Mouse (Mus musculus) left cerebral cortex, postnatal 25 days (tissue): Measurements from ENCODE around the gene Hoxc6. TPM values are rescaled to one million over a fixed set of nuclear protein-coding genes. Genes with fewer than 3 reads are reported as not detected.
A peak's percentile ranks its signal among the peaks of the same experiment; 100 is the strongest.

Experiments used
- DNase-seq, 2 experiments: peaks; one replicate each; pipeline ENCODE4 v3.0.0; 2022; ENCODE audit warnings: low spot score in 2 of 2, mixed read lengths in 1 of 2
- intact Hi-C: fragments of 180-260 bp; cut with DNase I; formaldehyde crosslinking; loops from one replicate; pipeline ENCODE4 v1.15.1; 2025
- total RNA-seq, 2 experiments: library from RNA; stranded (reverse); gene quantifications; 2 replicates each; pipeline ENCODE4 v1.2.3; 2021

The Hoxc6 gene
- total RNA-seq, 2 experiments from 2014 or later: not detected

DNA sequence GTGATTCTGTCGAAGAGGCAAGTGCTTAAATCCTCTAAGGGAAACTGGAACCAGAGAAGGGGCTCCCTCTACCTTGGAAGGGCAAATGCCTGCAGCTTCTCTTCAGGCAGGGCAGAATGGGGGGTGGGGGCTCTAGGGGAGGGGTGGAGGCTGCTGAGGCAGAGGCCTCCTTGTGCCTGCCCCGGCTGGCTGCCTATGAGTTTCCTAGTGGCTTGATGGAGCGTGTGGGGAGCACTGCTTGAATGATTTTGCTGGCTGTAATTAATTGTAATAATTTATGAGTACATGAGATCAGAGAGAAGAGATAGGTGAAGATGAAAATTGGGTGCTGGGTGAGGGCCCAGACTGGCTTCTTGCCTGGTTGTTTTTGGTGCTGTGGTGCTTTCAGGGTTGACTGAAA is 13.1 kb upstream of the Hoxc6 start:
- intact Hi-C loops: loop anchor here (10.0 kb wide), 1 partner anchor 290 kb away; no protein-coding TSS in a partner anchor
- DNase-seq: no peak

DNA sequence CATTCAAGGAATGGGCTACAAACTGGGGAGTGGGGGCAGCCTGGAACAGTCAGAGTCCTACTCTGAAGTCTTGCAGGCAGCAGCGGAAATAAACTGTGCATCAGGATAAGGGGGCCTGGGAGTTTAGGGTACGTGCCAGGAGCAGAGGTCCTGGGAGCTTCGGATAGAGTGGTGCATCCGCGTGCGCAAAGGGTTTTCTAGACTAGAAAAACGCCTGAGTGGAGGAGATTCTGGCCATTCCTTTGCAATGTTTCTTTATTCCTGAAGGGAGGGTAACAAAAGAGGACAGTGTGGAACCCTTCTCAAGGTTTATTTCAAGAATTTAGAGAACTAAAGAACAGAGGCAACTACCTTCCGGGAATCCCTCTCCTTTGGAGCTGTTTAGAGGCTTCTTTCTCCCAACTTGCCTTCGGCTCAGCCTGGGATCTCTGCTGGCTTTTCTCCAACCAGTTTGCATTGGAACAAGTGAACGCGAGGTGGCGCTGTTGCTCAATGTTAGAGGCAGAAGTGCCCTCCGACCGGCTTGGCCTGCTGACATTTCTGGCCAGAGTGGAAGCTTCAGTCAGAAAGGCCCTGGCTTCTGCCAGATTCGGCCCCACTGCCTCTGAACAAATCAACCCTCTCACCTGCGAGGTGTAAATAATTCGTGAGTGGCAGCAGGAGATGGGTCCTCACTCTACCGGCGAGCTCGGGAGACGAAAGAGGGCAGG is 10.8 kb upstream of the Hoxc6 start:
- intact Hi-C loops: loop anchor here (2.0 to 10.0 kb wide), 2 partner anchors 186 to 292 kb away; no protein-coding TSS in a partner anchor

DNA sequence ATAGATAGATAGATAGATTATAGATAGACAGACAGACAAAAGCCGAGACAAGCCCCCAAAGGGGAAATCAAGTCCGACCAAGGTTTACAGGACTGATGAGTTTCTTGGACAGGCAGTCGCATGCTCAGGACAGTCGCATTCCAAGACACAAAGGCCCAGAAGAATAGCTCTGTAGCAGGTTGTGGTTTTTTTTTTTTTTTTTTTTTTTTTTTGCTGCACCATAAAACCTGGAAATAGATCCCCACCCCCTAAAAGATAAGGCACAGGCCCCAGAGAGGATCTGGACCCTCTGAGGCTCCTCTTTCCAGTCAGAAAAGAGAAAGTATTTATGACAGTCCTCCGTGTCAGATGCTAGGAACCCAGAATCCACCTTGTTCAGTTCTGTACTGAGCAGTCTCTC is 10.0 kb upstream of the Hoxc6 start:
- DNase-seq: no peak
- intact Hi-C loops: loop anchor here (10.0 kb wide), 1 partner anchor 293 kb away; no protein-coding TSS in a partner anchor

More for the DNA sequence above, 10.8 kb upstream of the Hoxc6 start:
- DNase-seq: peak; percentile 78 to 82

DNA sequence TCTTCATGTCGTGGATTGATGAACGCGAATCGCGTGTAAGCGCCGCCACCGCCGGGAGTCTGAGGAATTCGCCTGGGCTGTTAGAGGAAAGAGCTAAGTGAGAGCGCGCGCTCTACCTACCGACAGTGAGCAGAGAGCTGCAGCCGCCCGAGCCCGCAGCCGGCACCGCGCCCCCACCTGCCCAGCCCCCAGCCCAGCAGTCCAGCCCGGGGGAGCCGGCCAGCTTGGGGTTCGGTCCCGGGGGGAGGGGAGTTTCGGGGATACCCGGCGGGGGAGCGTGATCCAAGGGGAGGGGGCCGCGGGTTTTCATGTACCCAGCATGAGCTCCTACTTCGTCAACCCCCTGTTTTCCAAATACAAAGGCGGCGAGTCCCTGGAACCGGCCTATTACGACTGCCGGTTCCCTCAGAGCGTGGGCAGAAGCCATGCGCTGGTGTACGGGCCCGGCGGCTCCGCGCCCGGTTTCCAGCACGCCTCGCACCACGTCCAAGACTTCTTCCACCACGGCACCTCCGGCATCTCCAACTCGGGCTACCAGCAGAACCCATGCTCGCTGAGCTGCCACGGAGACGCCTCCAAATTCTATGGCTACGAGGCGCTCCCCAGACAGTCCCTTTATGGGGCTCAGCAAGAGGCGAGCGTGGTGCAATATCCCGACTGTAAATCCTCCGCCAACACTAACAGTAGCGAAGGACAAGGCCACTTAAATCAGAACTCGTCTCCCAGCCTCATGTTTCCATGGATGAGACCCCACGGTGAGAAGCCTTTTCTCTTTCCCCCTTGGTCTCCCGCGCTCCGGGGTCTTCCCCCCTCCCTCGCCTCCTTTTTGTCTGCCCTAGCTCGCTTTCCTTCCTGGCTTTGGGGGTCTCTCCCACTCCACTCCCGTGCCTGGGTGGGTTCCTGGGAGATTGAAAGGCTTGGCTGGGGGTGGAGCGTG is 7.3 kb upstream of the Hoxc6 start, which contains the start of gene Hoxc8:
Gene Hoxc8, plus strand, starts transcription at position 147 of the 937 bp plus-strand sequence.
- no peak for DNase-seq
- intact Hi-C loops: no loop called here

GRCm38 (mm10) chr15:102991782-102992181 is 6.3 kb upstream of the Hoxc6 start:
- no peak for DNase-seq
- intact Hi-C loops: no loop called here

GRCm38 (mm10) chr15:102992206-102992605 is 5.9 kb upstream of the Hoxc6 start:
- DNase-seq: no peak
- intact Hi-C loops: no loop called here

- no peak for DNase-seq
- intact Hi-C loops: no loop called here
Measured at GRCm38 (mm10) chr15:102992863-102993262, 5.2 kb upstream of the Hoxc6 start.

- no peak for DNase-seq
Measured at GRCm38 (mm10) chr15:102996548-102996947, 1.5 kb upstream of the Hoxc6 start.

GRCm38 (mm10) chr15:102997431-102997830 is 626 bp upstream of the Hoxc6 start:
- DNase-seq: no peak
- intact Hi-C loops: no loop called here

More at GRCm38 (mm10) chr15:102996548-102996947, 1.5 kb upstream of the Hoxc6 start:
- intact Hi-C loops: no loop called here

DNA sequence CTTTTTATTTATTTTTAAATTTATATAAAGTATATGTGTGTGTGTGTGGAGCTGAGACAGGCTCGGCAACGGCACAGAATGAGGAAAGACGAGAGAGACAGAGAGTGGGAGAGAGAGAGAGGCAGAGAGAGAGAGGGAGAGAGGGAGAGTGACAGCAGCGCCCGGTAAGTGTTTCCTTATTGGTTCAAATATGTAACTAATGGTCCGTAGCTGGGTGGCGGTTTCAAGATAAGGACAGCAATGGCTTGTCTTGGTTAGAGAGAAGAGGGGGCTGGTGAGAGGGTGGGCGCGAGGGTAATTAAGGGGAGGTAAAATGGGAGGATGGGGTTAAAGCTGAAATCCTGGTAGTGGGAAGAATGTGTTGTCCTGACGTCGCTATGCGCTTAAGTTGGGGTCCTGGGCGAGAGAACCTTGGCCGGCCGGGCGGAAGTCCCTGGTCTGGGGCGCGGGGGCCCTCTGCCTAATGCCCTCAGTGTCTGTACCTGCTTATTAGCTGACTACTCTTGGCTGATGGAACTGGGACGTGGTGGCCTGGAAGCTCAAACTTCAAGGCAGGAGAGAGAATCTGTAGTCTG is 638 bp downstream of the Hoxc6 start:
- DNase-seq: no peak
- intact Hi-C loops: no loop called here

DNA sequence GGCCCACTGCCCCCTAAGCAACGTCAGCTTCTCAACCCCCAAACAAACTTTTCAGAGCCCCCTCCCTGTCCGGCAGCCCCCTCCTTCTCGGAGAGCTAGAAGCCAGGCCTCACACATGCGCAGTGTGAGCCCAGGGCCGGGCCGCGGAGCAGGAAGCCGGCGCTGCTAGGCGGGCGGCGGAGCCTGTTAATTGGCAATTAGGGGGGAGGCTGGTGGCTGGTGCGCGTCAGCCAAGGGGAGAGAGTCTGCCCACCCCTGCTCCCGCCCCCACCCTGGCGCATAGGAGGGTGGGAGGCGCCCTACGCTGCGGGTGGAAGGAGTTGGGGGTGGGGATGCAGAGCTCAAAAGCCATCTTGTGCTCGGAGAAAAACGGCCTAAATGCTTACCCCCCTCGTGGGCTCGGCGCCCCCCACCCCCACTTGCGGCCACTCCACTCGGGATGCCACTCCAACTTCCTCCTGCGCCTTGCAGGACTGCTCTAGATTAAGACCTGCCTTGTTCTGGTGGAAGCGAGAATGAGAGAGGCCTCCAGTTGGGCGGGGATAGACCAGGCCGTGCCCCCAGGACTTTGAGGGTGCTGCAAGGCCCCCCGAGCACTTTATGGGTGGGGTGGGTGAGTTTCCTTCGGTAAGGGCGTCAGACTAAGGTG is 1.2 kb downstream of the Hoxc6 start:
- DNase-seq: peak in 1 of 2 experiments; percentile 32
- intact Hi-C loops: no loop called here

GRCm38 (mm10) chr15:102999955-103000354 is 1.9 kb downstream of the Hoxc6 start:
- no peak for DNase-seq
- intact Hi-C loops: no loop called here

DNA sequence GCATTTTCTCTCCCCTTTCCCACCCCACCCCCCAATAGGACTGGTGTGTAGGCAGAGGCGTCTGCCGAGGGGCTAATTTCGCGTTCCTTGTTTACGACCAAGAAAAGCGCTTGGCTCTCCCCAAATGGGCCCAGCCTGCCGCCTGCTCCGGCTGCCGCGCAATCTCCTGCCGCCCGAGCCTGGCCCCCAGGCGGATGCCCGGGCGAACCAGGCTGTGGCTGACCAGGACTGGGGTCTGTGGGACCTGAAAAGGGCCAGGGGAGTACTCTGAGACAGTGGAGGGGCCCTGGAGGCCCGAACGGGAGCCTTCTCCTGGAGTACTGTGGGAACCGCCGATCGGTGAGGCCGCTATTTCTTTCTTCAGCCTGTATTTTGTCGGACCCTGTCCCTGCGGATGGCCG is 2.4 kb downstream of the Hoxc6 start:
- intact Hi-C loops: no loop called here
- DNase-seq: no peak

- intact Hi-C loops: no loop called here
- DNase-seq: no peak
Measured at GRCm38 (mm10) chr15:103001370-103001769, 3.3 kb downstream of the Hoxc6 start.

GRCm38 (mm10) chr15:103002156-103002555 is 4.1 kb downstream of the Hoxc6 start:
- no peak for DNase-seq
- intact Hi-C loops: no loop called here

DNA sequence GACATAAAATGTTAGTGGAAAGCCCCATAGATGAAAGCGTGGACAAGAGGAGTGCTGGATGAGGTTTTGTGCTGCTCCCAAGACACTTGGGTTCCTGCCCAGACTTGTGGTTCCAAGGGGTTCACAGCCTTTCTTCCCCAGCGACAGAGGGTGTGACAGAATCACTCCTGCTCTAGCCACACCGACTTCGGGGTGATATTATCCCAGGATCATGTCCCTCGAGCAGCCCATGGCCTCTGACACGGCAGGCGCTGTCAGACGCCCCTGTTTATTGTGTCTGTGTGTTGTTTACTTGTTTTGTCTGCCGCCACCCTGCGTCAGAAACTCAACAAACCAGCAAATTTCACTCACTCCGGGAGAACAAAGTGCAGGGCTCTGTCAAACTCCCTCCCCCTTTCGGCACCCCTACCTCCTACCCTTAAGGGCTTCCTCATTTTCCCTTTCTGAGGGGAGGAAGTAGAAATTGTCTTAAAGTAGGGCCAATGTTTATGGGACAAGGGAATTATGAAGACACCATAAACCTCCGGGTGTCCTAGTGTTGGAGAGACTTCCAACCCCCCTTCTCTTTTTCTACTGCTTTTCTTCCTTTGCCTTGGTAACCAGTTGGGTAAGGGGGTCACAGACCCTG is 4.9 kb downstream of the Hoxc6 start:
- intact Hi-C loops: no loop called here
- no peak for DNase-seq

GRCm38 (mm10) chr15:103005308-103005707 is 7.3 kb downstream of the Hoxc6 start:
- no peak for DNase-seq
- intact Hi-C loops: no loop called here

- intact Hi-C loops: no loop called here
- DNase-seq: no peak
Measured at GRCm38 (mm10) chr15:103005797-103006196, 7.7 kb downstream of the Hoxc6 start.

DNA sequence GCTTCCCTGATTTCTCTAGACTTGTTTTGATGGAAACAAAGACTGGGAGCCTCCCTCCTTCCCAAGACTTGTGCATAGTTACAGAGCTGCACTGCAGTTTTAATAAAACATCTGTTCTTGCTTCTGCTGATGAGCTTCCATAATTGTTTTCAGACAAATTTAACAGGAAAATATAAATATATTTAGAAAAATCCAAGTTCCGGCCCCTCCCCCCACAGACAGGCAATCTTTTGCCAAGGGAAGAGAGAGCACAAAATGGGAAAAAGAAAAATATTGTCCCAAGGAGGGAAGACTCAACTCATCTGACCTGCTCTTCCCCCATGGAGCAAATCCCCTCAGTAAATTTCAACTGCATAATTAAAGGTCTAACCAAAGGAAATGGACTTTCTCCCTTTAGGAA is 8.3 kb downstream of the Hoxc6 start:
- no peak for DNase-seq

More for the DNA sequence above, 8.3 kb downstream of the Hoxc6 start:
- intact Hi-C loops: no loop called here
